ENCODE assay signal across 9 mouse cellular contexts in the genomic region with DNA sequence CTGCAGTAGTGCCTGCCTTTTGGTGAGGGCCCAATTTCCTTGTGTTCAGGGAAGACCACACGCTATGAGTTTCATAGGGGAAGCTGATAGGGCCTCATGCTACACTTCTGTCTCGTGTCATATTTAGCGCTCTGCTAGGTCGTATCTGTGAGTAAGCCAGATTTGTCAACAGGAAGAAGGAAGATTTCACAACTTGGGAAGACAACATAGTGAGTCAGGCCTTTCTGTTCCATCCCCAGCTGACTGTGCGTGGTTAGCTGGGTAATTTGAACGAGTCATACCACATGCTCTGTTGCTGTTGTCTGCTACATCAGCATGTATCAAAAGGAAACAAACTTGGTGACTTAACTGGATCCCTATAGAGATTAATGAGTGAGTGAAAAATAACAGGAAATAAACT. TPM values are rescaled to one million over a fixed set of nuclear protein-coding genes. Genes with fewer than 3 reads are reported as not detected.
DNase-seq lines count a peak whose midpoint lies in the region; ATAC-seq and TF ChIP-seq lines count a peak whose summit lies in the region.
"Had no signal": no experiment of that assay in that cellular context is flagged by ENCODE, and none has a peak within 500 bp of the region (broad histone marks: within the 10 kb centered on the region; RNA-seq: fewer than 3 reads in every experiment).

No protein-coding gene starts in this region.

- H3K9ac ChIP-seq in kidney, embryonic 15.5 days, result no peak overlapping the region
- H3K9ac ChIP-seq in liver, embryonic 16.5 days (ENCODE audit: low read depth, low read length), result no peak overlapping the region
- no peak overlapping the region for H3K9ac ChIP-seq in forebrain, embryonic 14.5 days (ENCODE audit: low read length)
- H3K9ac ChIP-seq: limb, embryonic 13.5 days had no signal

- H3K27me3 ChIP-seq in kidney, embryonic 15.5 days, result no peaks in the 10 kb centered on the region
- no peaks in the 10 kb centered on the region for H3K27me3 ChIP-seq in C2C12 (ENCODE audit: control insufficient read depth, insufficient read depth, insufficient read length)
- no peaks in the 10 kb centered on the region for H3K27me3 ChIP-seq in liver, embryonic 16.5 days (ENCODE audit: control insufficient read depth, insufficient read depth, low read depth, low read length)
- H3K27me3 ChIP-seq in cerebellum, adult 2 months (ENCODE audit: control insufficient read depth, insufficient read depth, low read length), result no peaks in the 10 kb centered on the region
- H3K27me3 ChIP-seq in forebrain, embryonic 14.5 days (replicated peaks; ENCODE audit: control insufficient read depth, insufficient read depth, low read length), result no peaks in the 10 kb centered on the region
- H3K27me3 ChIP-seq: limb, embryonic 13.5 days had no signal

- no peaks in the 10 kb centered on the region for H3K9me3 ChIP-seq in kidney, embryonic 15.5 days (replicated peaks)
- no peaks in the 10 kb centered on the region for H3K9me3 ChIP-seq in liver, embryonic 16.5 days (replicated peaks; ENCODE audit: control insufficient read depth, low read length)
- H3K9me3 ChIP-seq in forebrain, embryonic 14.5 days (replicated peaks; ENCODE audit: control insufficient read depth, low read length), result no peaks in the 10 kb centered on the region
- H3K9me3 ChIP-seq: limb, embryonic 13.5 days had no signal

- no peak overlapping the region for H3K4me3 ChIP-seq in kidney, embryonic 15.5 days (replicated peaks)
- H3K4me3 ChIP-seq in C2C12 (ENCODE audit: insufficient read depth, poor library complexity, severe bottlenecking), result no peak overlapping the region
- H3K4me3 ChIP-seq in liver, embryonic 16.5 days (ENCODE audit: low read depth, low read length), result no peak overlapping the region
- H3K4me3 ChIP-seq in cerebellum, adult 2 months (replicated peaks; ENCODE audit: insufficient read depth, low read depth, low read length), result no peak overlapping the region
- H3K4me3 ChIP-seq in forebrain, embryonic 14.5 days (ENCODE audit: low read depth, low read length), result no peak overlapping the region
- H3K4me3 ChIP-seq: limb, embryonic 13.5 days had no signal

- H3K79me2 ChIP-seq in C2C12 (ENCODE audit: control insufficient read depth, insufficient read depth), result no peaks in the 10 kb centered on the region

- no peak overlapping the region for H3ac ChIP-seq in C2C12 (ENCODE audit: control insufficient read depth, insufficient read length, low read depth)

- 54% methylated on average over 6 of the region's 6 CpGs for WGBS in kidney, embryonic 15.5 days
- 25% methylated on average over 6 of the region's 6 CpGs for WGBS in liver, embryonic 16.5 days (ENCODE audit: insufficient replicate concordance)
- 77% methylated on average over 6 of the region's 6 CpGs for WGBS in cerebellum, adult 2 months
- 83% methylated on average over 6 of the region's 6 CpGs for WGBS in forebrain, embryonic 14.5 days

- H3K36me3 ChIP-seq in kidney, embryonic 15.5 days, result no peaks in the 10 kb centered on the region
- no peaks in the 10 kb centered on the region for H3K36me3 ChIP-seq in C2C12 (ENCODE audit: control insufficient read depth, insufficient read depth)
- no peaks in the 10 kb centered on the region for H3K36me3 ChIP-seq in liver, embryonic 16.5 days (ENCODE audit: control insufficient read depth, insufficient read depth)
- no peaks in the 10 kb centered on the region for H3K36me3 ChIP-seq in forebrain, embryonic 14.5 days (ENCODE audit: control insufficient read depth, insufficient read depth, low read length)
- H3K36me3 ChIP-seq: limb, embryonic 13.5 days had no signal

- no peak for TF ChIP-seq POLR2A in cerebellum, adult 2 months (IDR thresholded peaks at IDR 0.05; ENCODE audit: borderline replicate concordance, insufficient read depth, low read length)

- ATAC-seq in kidney, embryonic 15.5 days (replicated peaks; ENCODE audit: low FRiP score), result no peak
- peak; percentile 78 for ATAC-seq in liver, embryonic 16.5 days (ENCODE audit: low read depth)
- no peak for ATAC-seq in forebrain, embryonic 14.5 days

- H3K27ac ChIP-seq in kidney, embryonic 15.5 days, result 0 out of 2 replicates have a peak overlapping the region, but pooled peaks have one; percentile 20
- peak overlapping the region; percentile 15; the same call in 1 of the 2 replicates for H3K27ac ChIP-seq in liver, embryonic 16.5 days (ENCODE audit: low read length)
- no peak overlapping the region for H3K27ac ChIP-seq in cerebellum, adult 2 months (ENCODE audit: insufficient read depth, low read length)
- H3K27ac ChIP-seq in forebrain, embryonic 14.5 days (ENCODE audit: low read depth, low read length), result no peak overlapping the region
- H3K27ac ChIP-seq: limb, embryonic 13.5 days had no signal

- H3K4me2 ChIP-seq in kidney, embryonic 15.5 days, result no peak overlapping the region
- H3K4me2 ChIP-seq in liver, embryonic 16.5 days (ENCODE audit: low read depth, low read length), result no peak overlapping the region
- H3K4me2 ChIP-seq in forebrain, embryonic 14.5 days (ENCODE audit: low read length), result no peak overlapping the region
- H3K4me2 ChIP-seq: limb, embryonic 13.5 days had no signal

- no peak for TF ChIP-seq CTCF in C2C12 (IDR thresholded peaks at IDR 0.05; ENCODE audit: control insufficient read depth, insufficient read depth, insufficient read length)
- TF ChIP-seq CTCF in cerebellum, adult 2 months (IDR thresholded peaks at IDR 0.05; ENCODE audit: borderline replicate concordance, insufficient read depth, low read depth, low read length), result no peak

- DNase-seq in kidney, postnatal 14 days, result no peak
- peak; percentile 72 for DNase-seq in fibroblast of lung, adult 2 months (ENCODE audit: low read depth)
- DNase-seq in cerebellum, adult 11-12 months, result no peak
- DNase-seq in cerebellum, adult 2 months, result no peak
- no peak for DNase-seq in forebrain, embryonic 14.5 days (ENCODE audit: low spot score)

- H3K79me3 ChIP-seq in C2C12 (ENCODE audit: low read depth), result no peaks in the 10 kb centered on the region

- H3K4me1 ChIP-seq in kidney, embryonic 15.5 days, result peaks cover 22% of the 10 kb centered on the region
- H3K4me1 ChIP-seq in liver, embryonic 16.5 days (ENCODE audit: control insufficient read depth, low read depth, low read length), result peaks cover 13% of the 10 kb centered on the region
- no peaks in the 10 kb centered on the region for H3K4me1 ChIP-seq in cerebellum, adult 2 months (ENCODE audit: control insufficient read depth, insufficient read depth, low read length)
- no peaks in the 10 kb centered on the region for H3K4me1 ChIP-seq in forebrain, embryonic 14.5 days (ENCODE audit: control insufficient read depth, insufficient read depth, low read length)

TF ChIP-seq in C2C12, 6 proteins besides CTCF, POLR2A, EP300 and RAD21:
- TF ChIP-seq USF1 (IDR thresholded peaks at IDR 0.05; ENCODE audit: low read depth), result peak; percentile 29
- TF ChIP-seq MAX (IDR thresholded peaks at IDR 0.05), result peak; percentile 91
- TF ChIP-seq MYOD1 (IDR thresholded peaks at IDR 0.05; ENCODE audit: control insufficient read depth, insufficient read length, low read depth), result peak; percentile 18
- TF ChIP-seq CEBPB (IDR thresholded peaks at IDR 0.05; ENCODE audit: low read depth), result peak; percentile 97
- peak; percentile 82 for TF ChIP-seq FOSL1 (IDR thresholded peaks at IDR 0.05; ENCODE audit: insufficient read depth, low read length, poor library complexity, severe bottlenecking)
- TF ChIP-seq MYOG (IDR thresholded peaks at IDR 0.05; ENCODE audit: control insufficient read depth, extremely low read depth, insufficient read length), result no peak

RNA-seq across cellular contexts. Expression of a gene that starts 17.4 kb away (rescaled TPM):
- polyA plus RNA-seq in kidney, embryonic 15.5 days (2015; fragmentation: Nextera tagmentation; extraction: Ambion mirVana), result 70.7 and 75.3 TPM in 2 replicates
- 9.3 TPM for polyA plus RNA-seq in C2C12 (2012; fragmentation: generic; extraction: Trizol)
- 46.8 and 51.5 TPM in 2 replicates for polyA plus RNA-seq in liver, embryonic 16.5 days (2015; fragmentation: Nextera tagmentation; extraction: Ambion mirVana)
- 30.2 and 31.5 TPM in 2 replicates for polyA plus RNA-seq in cerebellum, adult 2 months (2012; rRNA removed)
- polyA plus RNA-seq in forebrain, embryonic 14.5 days (2014; fragmentation: Nextera tagmentation; extraction: Ambion mirVana), result 29.8 and 36.7 TPM in 2 replicates

Comparison
In these comparisons a context has a peak if more than half of its experiments do, and no peak if none do; other contexts are left out.
1. H3K27ac ChIP-seq: peak in kidney, embryonic 15.5 days (single experiment) and liver, embryonic 16.5 days (single experiment); none in cerebellum, adult 2 months (single experiment) and forebrain, embryonic 14.5 days (single experiment).